Mouse (Mus musculus) bone marrow, adult 2 months (tissue): Measurements from ENCODE around the gene Nub1.

Experiments used
- CTCF ChIP-seq: fragments of 200-500 bp; IDR thresholded peaks from 2 replicates; pipeline ENCODE4 v1.5.1; 2011; ENCODE audit warnings: low read length, control low read depth; ENCODE audit not compliant: control insufficient read depth, insufficient read depth
- POLR2A ChIP-seq: fragments of 200-500 bp; IDR thresholded peaks from 2 replicates; pipeline ENCODE4 v1.6.1; 2011; ENCODE audit warnings: low read depth, mild to moderate bottlenecking, control low read depth, low read length, borderline replicate concordance; ENCODE audit not compliant: control insufficient read depth

GRCm38 (mm10) chr5:24730488-24730871 lies 45.1 kb downstream of the Nub1 start, which contains the start of gene Wdr86:
- TF ChIP-seq CTCF = no peak
- no peak for TF ChIP-seq POLR2A
